Mouse (Mus musculus) CD4-positive naive resting alpha-beta T cell, adult 57 days (primary cell): ENCODE results near the gene Gm21822. TPM values are rescaled to one million over a fixed set of nuclear protein-coding genes. Genes with fewer than 3 reads are reported as not detected.

ENCODE experiments used
- total RNA-seq: library from RNA; stranded (reverse); gene quantifications from one replicate; pipeline ENCODE4 v1.2.4, GENCODE M21; 2023

The Gm21822 gene
- total RNA-seq = not detected

GRCm38 (mm10) chrY:18654182-18654581 lies at the start of gene Gm21822:
Gm21822 (plus strand) TSS chrY:18654482.

